Mouse (Mus musculus) erythroblast, embryonic 14.5 days (primary cell): ENCODE measurements around the gene Wfikkn1. TPM values are rescaled to one million over a fixed set of nuclear protein-coding genes. Genes with fewer than 3 reads are reported as not detected.
A peak's percentile ranks its signal among the peaks of the same experiment; 100 is the strongest.

ENCODE experiments used
- H3K27me3 ChIP-seq: 2 replicates; pipeline ENCODE4 v1.6.1; 2012; ENCODE audit warnings: inconsistent platforms; ENCODE audit not compliant: control insufficient read depth
- H3K36me3 ChIP-seq: 2 replicates; pipeline ENCODE4 v1.6.1; 2012; ENCODE audit warnings: mild to moderate bottlenecking, inconsistent platforms; ENCODE audit not compliant: control insufficient read depth
- H3K4me1 ChIP-seq: 2 replicates; pipeline ENCODE4 v1.6.1; 2012; ENCODE audit warnings: inconsistent platforms; ENCODE audit not compliant: control insufficient read depth
- H3K4me3 ChIP-seq: replicated peaks from 2 replicates; pipeline ENCODE3; 2012; ENCODE audit warnings: moderate library complexity, mild to moderate bottlenecking, inconsistent platforms
- H3K9me3 ChIP-seq: 2 replicates; pipeline ENCODE4 v1.6.1; 2012; ENCODE audit warnings: low read length, inconsistent platforms, mixed read lengths; ENCODE audit not compliant: control insufficient read depth
- GATA1 ChIP-seq: IDR thresholded peaks from 2 replicates; pipeline ENCODE4 v1.6.1; 2012; ENCODE audit warnings: low read length, inconsistent platforms, mixed read lengths
- TAL1 ChIP-seq: IDR thresholded peaks from 3 replicates; pipeline ENCODE4 v1.6.1; 2012; ENCODE audit warnings: low read length, inconsistent platforms, mixed read lengths
- polyA plus RNA-seq: library from polyadenylated mRNA; stranded (reverse); fragments of >175 nt; gene quantifications from 2 replicates; pipeline ENCODE4 v1.2.3, GENCODE M21; 2012

The Wfikkn1 gene
- polyA plus RNA-seq, 1 experiment, result 0.17 TPM

- peaks cover 68% of the 10 kb centered on the region for H3K4me1 ChIP-seq
- TF ChIP-seq TAL1 (no peak), GATA1 (no peak)
- no peaks in the 10 kb centered on the region for H3K9me3 ChIP-seq
- no peaks in the 10 kb centered on the region for H3K27me3 ChIP-seq
- H3K4me3 ChIP-seq, result no peak overlapping the region
- H3K36me3 ChIP-seq, result peaks cover 28% of the 10 kb centered on the region
Measured at GRCm38 (mm10) chr17:25865288-25865687, 15.4 kb downstream of the Wfikkn1 start.

GRCm38 (mm10) chr17:25864311-25864710, 16.3 kb downstream of the Wfikkn1 start:
- Histone ChIP-seq H3K27me3 (no peaks in the 10 kb centered on the region), H3K4me1 (peaks cover 75% of the 10 kb centered on the region), H3K9me3 (no peaks in the 10 kb centered on the region), H3K36me3 (peaks cover 38% of the 10 kb centered on the region), H3K4me3 (no peak overlapping the region)
- TF ChIP-seq TAL1 (no peak), GATA1 (no peak)

DNA sequence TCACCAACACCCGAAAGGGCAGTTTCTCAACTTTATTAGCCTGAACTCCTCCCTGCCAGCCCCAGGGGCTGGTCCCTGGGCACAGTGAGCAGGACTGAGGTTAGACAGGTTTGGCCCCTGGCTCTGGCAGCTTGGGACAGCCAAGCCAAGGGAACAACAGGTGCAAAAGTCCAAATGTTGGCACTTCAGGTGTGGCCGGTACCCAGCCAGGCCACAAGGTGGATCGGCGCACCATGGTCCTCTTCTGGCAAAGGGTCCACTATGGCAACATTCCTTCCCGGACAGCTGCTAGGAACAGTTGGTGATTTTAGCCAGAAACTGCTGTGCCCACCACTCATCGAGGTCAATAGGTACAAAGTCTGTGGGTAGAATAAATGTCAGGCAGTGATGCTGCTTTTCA, 17.0 kb downstream of the Wfikkn1 start:
- Histone ChIP-seq H3K4me1 (peaks cover 76% of the 10 kb centered on the region), H3K27me3 (no peaks in the 10 kb centered on the region), H3K4me3 (no peak overlapping the region), H3K36me3 (peaks cover 44% of the 10 kb centered on the region), H3K9me3 (no peaks in the 10 kb centered on the region)
- TF ChIP-seq TAL1 (no peak), GATA1 (no peak)

GRCm38 (mm10) chr17:25861704-25862612, 18.7 kb downstream of the Wfikkn1 start:
- H3K27me3 ChIP-seq, result no peaks in the 10 kb centered on the region
- no peak for TF ChIP-seq TAL1
- TF ChIP-seq GATA1, result no peak
- H3K36me3 ChIP-seq, result peaks cover 56% of the 10 kb centered on the region
- no peaks in the 10 kb centered on the region for H3K9me3 ChIP-seq
- H3K4me3 ChIP-seq, result peak overlapping the region; percentile 72
- peaks cover 66% of the 10 kb centered on the region for H3K4me1 ChIP-seq

GRCm38 (mm10) chr17:25860832-25861703, 19.6 kb downstream of the Wfikkn1 start, which contains the start of gene Wdr90:
TSS of gene Wdr90 (minus strand) at chr17:25861501.
- H3K9me3 ChIP-seq, result no peaks in the 10 kb centered on the region
- peak within 1 kb of the TSS; percentile 72 for H3K4me3 ChIP-seq
- peaks cover 59% of the 10 kb centered on the region for H3K4me1 ChIP-seq
- H3K27me3 ChIP-seq, result no peaks in the 10 kb centered on the region
- no peak for TF ChIP-seq TAL1
- no peak for TF ChIP-seq GATA1
- H3K36me3 ChIP-seq, result peaks cover 56% of the 10 kb centered on the region

GRCm38 (mm10) chr17:25860229-25860628, 20.4 kb downstream of the Wfikkn1 start:
- H3K4me1 ChIP-seq, result peaks cover 58% of the 10 kb centered on the region
- peaks cover 61% of the 10 kb centered on the region for H3K36me3 ChIP-seq
- no peaks in the 10 kb centered on the region for H3K27me3 ChIP-seq
- H3K4me3 ChIP-seq, result peak overlapping the region; percentile 72
- H3K9me3 ChIP-seq, result no peaks in the 10 kb centered on the region
- TF ChIP-seq TAL1, result no peak
- TF ChIP-seq GATA1, result no peak

DNA sequence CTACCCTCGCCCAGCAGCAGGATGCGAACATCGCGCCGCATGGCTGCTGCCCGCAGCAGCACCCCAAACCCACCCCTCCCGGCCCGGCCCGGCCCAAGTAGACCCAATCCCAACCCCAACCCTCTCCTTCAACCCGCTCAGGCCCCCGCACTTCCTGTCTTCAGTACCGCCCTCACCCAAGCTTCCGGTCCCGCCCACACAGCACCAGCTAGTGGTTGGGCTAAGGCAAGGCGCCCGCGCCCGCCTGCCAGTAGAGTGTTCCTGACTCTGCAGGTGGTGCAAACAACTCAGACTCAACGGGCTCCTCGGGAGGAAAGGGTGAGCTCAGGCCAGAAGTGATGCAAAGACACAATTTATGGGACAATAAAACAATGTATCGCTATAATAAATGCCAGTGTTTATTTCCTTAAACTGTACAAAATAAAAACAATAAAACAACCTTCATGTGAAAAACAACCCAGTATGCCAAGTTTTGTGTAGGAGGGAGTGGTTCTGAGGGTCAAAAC, 36.2 kb downstream of the Wfikkn1 start, which contains the start of gene Rhot2:
TSS of gene Rhot2 (minus strand) at position 456 of the 506 bp plus-strand sequence.
- Histone ChIP-seq H3K36me3 (peaks cover 87% of the 10 kb centered on the region), H3K9me3 (no peaks in the 10 kb centered on the region), H3K4me3 (peak within 1 kb of the TSS; percentile 80), H3K4me1 (peaks cover 52% of the 10 kb centered on the region), H3K27me3 (no peaks in the 10 kb centered on the region)
- TF ChIP-seq GATA1, result no peak
- no peak for TF ChIP-seq TAL1

- TF ChIP-seq TAL1 (0 out of 3 replicates have a peak, but pooled peaks have one; percentile 13), GATA1 (peak; percentile 54)
- no peaks in the 10 kb centered on the region for H3K27me3 ChIP-seq
- peak overlapping the region; percentile 80 for H3K4me3 ChIP-seq
- H3K36me3 ChIP-seq, result peaks cover 87% of the 10 kb centered on the region
- H3K4me1 ChIP-seq, result peaks cover 58% of the 10 kb centered on the region
- H3K9me3 ChIP-seq, result no peaks in the 10 kb centered on the region
Measured at GRCm38 (mm10) chr17:25843636-25844395, 36.8 kb downstream of the Wfikkn1 start.
